Mouse (Mus musculus) central nervous system, embryonic 18 days (tissue): ENCODE data around the gene Chgb. TPM values are rescaled to one million over a fixed set of nuclear protein-coding genes. Genes with fewer than 3 reads are reported as not detected.

Experiments
- polyA plus RNA-seq: library from polyadenylated mRNA; depleted of rRNA; stranded (reverse); fragments of >200 nt; gene quantifications from 2 replicates; pipeline ENCODE4 v1.2.3, GENCODE M21; 2012; rRNA removed

Gene Chgb
- polyA plus RNA-seq: 48.9 and 53.0 TPM in 2 replicates

GRCm38 (mm10) chr2:132780978-132781377 lies at the start of gene Chgb:
Chgb (plus strand) TSS chr2:132781278.

DNA sequence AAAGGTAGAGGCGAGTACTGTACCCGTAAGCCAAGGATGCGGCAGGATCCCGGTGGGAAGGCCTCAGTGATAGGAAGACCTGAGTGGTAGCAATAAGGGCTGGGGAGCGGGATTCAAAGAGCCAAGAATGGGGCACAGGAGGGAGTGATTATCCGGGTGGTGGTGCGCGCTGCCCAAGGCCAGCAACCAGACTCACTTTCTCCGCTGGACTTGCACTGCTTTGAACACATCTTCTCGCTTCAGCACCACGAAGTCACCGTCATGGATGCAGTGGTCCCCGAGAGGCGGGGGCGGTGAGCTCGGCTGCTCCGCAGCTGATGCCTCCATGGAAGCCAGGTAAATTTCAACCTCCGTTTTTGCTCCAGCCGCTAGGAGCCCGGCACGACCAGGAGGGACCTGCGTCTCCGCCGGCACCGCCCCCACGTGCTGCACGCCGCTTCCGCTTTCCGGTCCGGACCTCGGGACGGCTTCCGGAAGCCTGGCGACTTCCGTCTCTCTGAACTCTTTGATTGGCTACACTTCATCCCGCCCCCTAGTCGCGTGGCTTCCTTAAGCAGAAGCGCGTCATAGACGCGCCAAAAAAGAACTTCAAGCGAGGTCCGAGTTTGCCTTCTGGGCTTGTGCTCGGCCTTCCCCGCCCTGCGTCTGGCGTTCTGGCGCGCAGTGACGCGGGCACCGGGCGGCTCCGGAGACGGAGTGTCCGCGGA lies 34.7 kb downstream of the Chgb start, which contains the start of the genes Trmt6 and Mcm8:
Trmt6 (minus strand) TSS at position 448 of the 707 bp plus-strand sequence.
Mcm8 (plus strand) TSS at position 534 of the 707 bp plus-strand sequence.

Other genes starting within 250 kb of the Chgb start
- 57.2 and 64.2 TPM in 2 replicates for gene Gpcpd1, start 193.5 kb upstream of the Chgb start, polyA plus RNA-seq
- gene Shld1, start 94.3 kb upstream of the Chgb start, polyA plus RNA-seq: 20.7 and 21.2 TPM in 2 replicates
- 26.2 and 28.2 TPM in 2 replicates for gene Trmt6, start 34.8 kb downstream of the Chgb start, polyA plus RNA-seq
- gene Mcm8, start 34.9 kb downstream of the Chgb start, polyA plus RNA-seq: 4.2 and 5.0 TPM in 2 replicates
- gene Crls1, start 65.4 kb downstream of the Chgb start, polyA plus RNA-seq: 29.6 and 30.6 TPM in 2 replicates
- gene Lrrn4, start 99.6 kb downstream of the Chgb start, polyA plus RNA-seq: 0.44 and 0.62 TPM in 2 replicates
- gene Fermt1, start 164.6 kb downstream of the Chgb start, polyA plus RNA-seq: 0.01 TPM in 1 of 2 replicates, not detected in the other